Mouse (Mus musculus): Measurements from ENCODE around the gene Dcun1d4.

Gene Dcun1d4

DNA sequence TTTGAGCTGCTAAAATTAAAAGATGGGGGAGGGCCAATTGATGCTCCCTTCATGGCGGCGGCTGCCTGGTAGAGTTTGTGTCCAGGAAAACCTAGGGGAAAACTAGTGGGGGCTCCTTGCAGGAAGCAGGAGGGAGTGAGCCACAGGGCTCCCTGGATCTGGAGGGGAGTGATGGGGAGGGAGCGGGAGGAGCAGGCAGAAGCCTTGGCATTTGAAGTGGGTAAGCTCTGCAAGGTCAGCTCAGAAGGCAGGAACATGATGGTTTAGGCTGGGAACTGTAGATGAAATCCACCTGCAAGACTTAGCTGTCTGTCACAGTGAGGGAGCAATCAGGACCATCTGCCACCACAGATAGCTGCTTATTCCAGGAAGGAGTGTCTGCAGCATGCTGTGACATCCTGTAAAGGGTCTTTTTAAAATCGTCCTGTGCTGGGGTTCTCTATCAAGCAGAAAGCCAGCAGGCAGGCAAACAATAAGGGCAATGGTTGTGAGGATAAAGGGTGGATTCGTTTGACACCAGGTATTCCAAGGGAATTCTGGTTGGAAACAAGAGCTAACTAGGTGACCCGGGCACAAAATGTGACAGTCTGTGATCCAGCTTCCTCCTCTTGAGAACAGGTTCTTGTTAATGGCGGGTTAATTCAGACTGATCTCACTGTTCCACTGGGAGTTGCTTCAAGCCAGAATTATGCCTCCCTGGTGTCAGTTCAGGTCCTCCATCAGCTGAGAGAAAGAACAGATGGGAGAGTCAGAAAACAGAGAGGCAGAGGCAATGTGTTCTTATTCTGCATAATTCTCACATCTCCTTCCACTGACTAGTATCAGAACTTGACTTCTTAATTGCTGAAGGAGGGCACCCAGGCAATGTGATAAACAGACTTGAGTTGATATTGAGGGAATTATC lies 104.7 kb downstream of the Dcun1d4 start:
- in situ Hi-C loops (cut with MboI, MseI): loop anchor here (10.0 kb wide), 1 partner anchor 1849 kb away; no protein-coding TSS in a partner anchor

DNA sequence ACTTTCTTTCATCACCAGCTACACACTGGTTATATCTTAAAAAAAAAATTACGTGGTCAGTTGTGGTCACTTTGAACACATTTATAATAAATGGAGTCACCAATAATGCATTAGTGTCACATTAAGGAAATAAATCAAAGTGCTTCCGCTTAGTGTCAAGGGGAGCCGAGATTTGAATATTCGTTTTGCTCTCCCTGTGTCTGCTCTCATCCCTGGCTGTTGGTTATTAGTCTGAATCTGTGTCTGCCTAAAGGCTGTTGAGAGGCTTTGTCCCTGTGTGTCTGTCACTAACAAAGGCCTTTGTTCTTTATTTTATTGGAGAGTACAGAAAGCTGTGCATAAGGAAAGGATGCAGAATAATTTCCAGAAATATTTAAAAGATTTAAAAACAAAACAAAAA lies 105.8 kb downstream of the Dcun1d4 start:
- in situ Hi-C loops (cut with MboI, MseI): loop anchor here (10.0 kb wide), 1 partner anchor 1848 kb away; no protein-coding TSS in a partner anchor

DNA sequence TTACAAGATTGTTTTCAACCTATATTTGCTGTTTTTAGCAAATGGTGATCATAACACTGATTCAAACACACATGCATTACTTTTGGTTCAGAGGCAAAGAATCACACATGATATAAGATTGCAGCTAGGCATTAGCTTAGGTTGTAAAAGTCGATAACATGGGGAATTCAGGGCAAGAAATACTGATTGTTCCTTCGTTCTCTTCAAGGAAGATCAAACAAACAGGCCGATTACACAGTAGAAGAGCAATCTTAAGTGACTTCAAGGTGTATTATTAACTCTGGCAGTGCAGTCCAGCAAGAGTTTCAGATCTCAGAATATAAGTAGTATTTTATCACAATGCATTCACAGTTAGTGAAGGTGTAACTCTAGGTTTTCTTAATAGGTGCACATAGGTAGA lies 106.3 kb downstream of the Dcun1d4 start:
- in situ Hi-C loops (cut with MboI, MseI): loop anchor here (10.0 kb wide), 1 partner anchor 1848 kb away; no protein-coding TSS in a partner anchor

DNA sequence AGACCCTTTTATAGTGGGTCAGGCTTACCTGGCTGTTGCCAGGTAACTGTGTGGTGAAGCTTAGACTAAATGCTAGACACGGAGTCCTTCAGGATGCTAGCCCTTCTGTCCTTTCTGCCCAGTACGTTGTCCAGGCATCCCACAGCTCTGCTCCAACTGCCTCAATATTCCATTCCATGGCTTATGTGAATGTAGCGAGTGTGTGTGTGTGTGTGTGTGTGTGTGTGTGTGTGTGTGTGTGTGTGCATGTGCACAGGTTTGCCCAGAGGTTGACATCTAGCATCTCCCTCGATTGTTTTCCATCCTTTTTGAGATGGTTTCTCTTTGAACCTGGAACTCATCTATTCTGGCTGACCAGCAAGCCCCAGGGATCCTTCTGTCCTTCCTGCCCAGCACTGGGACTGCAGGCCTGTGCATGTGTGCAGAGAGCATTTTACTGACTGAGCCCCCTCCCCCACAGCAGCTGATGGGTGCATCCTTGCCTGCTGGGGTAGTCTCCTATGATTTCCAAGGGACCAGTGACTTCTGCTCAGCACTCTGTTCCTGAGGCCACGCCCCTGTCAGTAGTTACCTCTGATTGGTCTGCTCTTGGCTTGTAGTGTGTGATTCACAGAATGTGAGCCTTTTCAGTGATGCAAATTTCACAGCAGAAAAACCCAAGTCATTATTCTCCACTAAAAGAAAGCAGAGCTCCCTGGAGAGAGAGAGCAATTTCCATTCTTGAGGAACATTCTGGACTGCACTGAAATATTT lies 118.3 kb downstream of the Dcun1d4 start:
- in situ Hi-C loops (cut with MboI, MseI): no loop called here

DNA sequence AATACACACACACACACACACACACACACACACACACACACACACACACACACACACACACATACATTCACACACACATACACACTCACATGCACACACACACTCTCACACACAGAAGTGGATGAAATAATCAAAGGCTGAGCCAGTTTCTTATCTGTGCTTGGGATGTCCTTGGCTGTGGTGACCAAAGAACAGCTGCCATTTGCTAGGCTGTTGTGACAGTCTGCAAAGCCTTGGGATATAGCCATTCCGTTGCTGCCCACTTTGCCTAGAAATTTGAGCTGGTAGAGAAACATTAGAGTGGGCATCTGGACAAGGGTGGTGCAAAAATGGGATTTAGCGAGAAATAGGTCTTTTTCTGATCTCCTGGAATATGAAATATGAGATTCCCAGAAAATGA lies 119.2 kb downstream of the Dcun1d4 start:
- in situ Hi-C loops (cut with MboI, MseI): loop anchor here (10.0 kb wide), 1 partner anchor 1655 kb away; no protein-coding TSS in a partner anchor

DNA sequence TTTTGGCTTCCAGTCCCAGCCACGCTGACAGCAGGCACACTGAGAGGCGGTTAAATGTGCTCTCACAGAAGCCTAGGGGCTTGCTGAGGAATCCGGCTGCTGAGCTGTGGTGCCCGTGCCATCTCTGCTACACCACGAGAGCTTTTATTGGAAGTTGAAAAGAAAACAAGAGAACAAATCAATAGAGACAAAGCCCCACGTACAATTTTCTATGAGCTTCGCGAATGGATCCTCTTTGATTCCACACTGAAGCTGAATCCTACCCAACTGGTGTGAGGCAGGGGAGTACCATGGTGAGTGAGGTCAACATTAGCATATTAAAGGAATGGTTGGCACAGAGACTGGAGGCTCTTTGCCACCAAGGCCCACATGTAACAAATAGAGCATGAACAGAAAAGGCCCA lies 120.6 kb downstream of the Dcun1d4 start:
- in situ Hi-C loops (cut with MboI, MseI): loop anchor here (10.0 kb wide), 1 partner anchor 1653 kb away; no protein-coding TSS in a partner anchor

DNA sequence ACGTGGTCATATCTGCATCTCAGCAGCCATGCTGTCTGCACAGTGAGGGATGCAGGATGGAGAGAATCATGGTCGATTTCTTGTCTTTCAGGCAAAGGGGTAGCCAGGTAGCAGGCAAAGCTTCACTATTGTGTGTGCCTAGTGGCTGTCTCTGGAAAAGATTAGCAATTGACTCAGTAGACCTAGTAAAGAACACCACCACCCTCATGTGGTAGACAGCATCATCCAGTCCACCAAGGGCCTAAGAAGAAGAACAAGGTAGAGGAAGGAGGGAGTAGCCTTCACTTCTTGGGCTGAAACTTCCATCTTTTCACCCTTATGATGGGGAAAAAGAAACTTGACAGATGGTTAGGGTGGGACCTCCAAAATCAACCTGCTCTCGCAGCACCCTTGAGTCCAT lies 122.1 kb downstream of the Dcun1d4 start:
- in situ Hi-C loops (cut with MboI, MseI): loop anchor here (10.0 kb wide), 1 partner anchor 1652 kb away; no protein-coding TSS in a partner anchor

DNA sequence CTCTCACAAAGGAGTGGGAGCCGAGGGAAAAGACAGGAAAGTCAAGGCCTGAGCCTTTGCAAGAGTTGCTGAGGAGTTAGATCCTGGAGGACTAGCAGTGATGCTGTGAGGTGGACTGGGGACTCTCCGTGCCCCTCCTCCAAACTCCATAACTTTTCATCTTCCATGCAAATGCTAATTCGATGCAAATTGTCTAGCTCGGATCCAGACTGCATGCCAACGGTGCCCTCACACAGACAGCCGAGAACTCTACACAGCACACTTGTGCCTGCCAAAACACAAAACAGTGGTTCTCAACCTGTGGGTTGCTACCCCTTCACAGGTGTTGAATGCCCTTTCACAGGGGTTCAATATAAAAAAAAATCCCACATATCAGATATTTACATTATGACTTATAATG lies 123.7 kb downstream of the Dcun1d4 start:
- in situ Hi-C loops (cut with MboI, MseI): loop anchor here (10.0 kb wide), 1 partner anchor 1650 kb away; no protein-coding TSS in a partner anchor

DNA sequence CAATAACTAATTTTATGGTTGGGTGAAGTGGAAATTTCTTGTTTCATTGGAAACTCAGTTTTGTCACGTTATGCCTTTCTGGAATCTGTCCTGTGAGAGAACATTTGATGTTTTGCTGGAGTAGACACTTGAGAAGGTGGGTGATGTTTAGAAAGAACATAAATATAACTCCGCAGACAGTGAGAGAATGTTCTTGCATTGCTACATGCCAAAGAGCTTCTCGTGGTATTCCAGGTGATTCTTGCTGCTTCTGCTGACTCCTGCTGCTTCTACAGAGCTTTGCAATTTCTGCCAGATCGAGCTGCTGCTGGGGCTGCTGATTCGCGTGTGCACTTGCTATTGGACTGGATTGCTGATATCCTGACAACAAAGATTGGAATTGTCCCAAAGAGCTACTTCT lies 124.2 kb downstream of the Dcun1d4 start:
- in situ Hi-C loops (cut with MboI, MseI): loop anchor here (10.0 kb wide), 1 partner anchor 1650 kb away; no protein-coding TSS in a partner anchor

Measured in regulatory T cell (primary cell).